Mouse (Mus musculus) heart, postnatal 10 days (tissue): ENCODE data around the gene Gm21887. TPM values are rescaled to one million over a fixed set of nuclear protein-coding genes. Genes with fewer than 3 reads are reported as not detected.
"Not testable (repeated sequence)": the region's sequence is repeated elsewhere in the genome, so short reads cannot be mapped to it uniquely, and the experiment has no call there.

ENCODE experiments used
- DNase-seq, 2 experiments: peaks; one replicate each; pipeline ENCODE4 v3.0.0; 2021
- intact Hi-C: fragments of 180-260 bp; cut with DNase I; formaldehyde crosslinking; loops from one replicate; pipeline ENCODE4 v1.15.1; 2025
- total RNA-seq, 2 experiments: library from RNA; stranded (reverse); gene quantifications; 2 replicates each; pipeline ENCODE4 v1.2.3; 2021

Gene Gm21887
- 10 to 100 TPM; 58.4 to 63.1 TPM for total RNA-seq

- intact Hi-C loops, result loop anchor here (2.0 kb wide), 1 partner anchor 14 kb away; no protein-coding TSS in a partner anchor
- DNase-seq, result peak; percentile 96 to 100
Observed at GRCm38 (mm10) chrX:170009016-170009750, at the start of gene Gm21887. Gene Gm21887 (plus strand): TSS chrX:170009659.

- intact Hi-C loops, result loop anchor here (10.0 kb wide), 1 partner anchor 65 kb away; no protein-coding TSS in a partner anchor
- no peak for DNase-seq
Observed at GRCm38 (mm10) chrX:169969337-169969736, 40.1 kb upstream of the Gm21887 start.

GRCm38 (mm10) chrX:169969765-169970164 is 39.7 kb upstream of the Gm21887 start:
- intact Hi-C loops, result loop anchor here (10.0 kb wide), 1 partner anchor 65 kb away; no protein-coding TSS in a partner anchor
- DNase-seq, result not testable (repeated sequence)

GRCm38 (mm10) chrX:169970546-169970945 is 38.9 kb upstream of the Gm21887 start:
- DNase-seq, intact Hi-C loops: not testable (repeated sequence)

GRCm38 (mm10) chrX:169971562-169971961 is 37.9 kb upstream of the Gm21887 start:
- DNase-seq, intact Hi-C loops: not testable (repeated sequence)

GRCm38 (mm10) chrX:169972131-169972530 is 37.3 kb upstream of the Gm21887 start:
- DNase-seq, result peak in 1 of 2 experiments; percentile 0

GRCm38 (mm10) chrX:169972791-169973494 is 36.5 kb upstream of the Gm21887 start:
- intact Hi-C loops, result not testable (repeated sequence)
- DNase-seq, result peak; percentile 38 to 49

More at GRCm38 (mm10) chrX:169972131-169972530, 37.3 kb upstream of the Gm21887 start:
- intact Hi-C loops, result not testable (repeated sequence)

GRCm38 (mm10) chrX:169973806-169974205 is 35.7 kb upstream of the Gm21887 start:
- intact Hi-C loops, result not testable (repeated sequence)

GRCm38 (mm10) chrX:169974456-169974855 is 35.0 kb upstream of the Gm21887 start:
- intact Hi-C loops, result not testable (repeated sequence)
- DNase-seq, result peak; percentile 42 to 43

More at GRCm38 (mm10) chrX:169973806-169974205, 35.7 kb upstream of the Gm21887 start:
- DNase-seq, result peak in 1 of 2 experiments; percentile 10

GRCm38 (mm10) chrX:169974974-169975373 is 34.5 kb upstream of the Gm21887 start:
- peak; percentile 22 to 26 for DNase-seq
- intact Hi-C loops, result not testable (repeated sequence)

GRCm38 (mm10) chrX:169975681-169976131 is 33.8 kb upstream of the Gm21887 start:
- intact Hi-C loops, result not testable (repeated sequence)
- DNase-seq, result peak; percentile 56 to 64

- DNase-seq, result peak in 1 of 2 experiments; percentile 2
- intact Hi-C loops, result not testable (repeated sequence)
Observed at GRCm38 (mm10) chrX:169976340-169976739, 33.1 kb upstream of the Gm21887 start.

- intact Hi-C loops, result not testable (repeated sequence)
- peak; percentile 31 to 34 for DNase-seq
Observed at GRCm38 (mm10) chrX:169977856-169978435, 31.5 kb upstream of the Gm21887 start.

- DNase-seq, result peak; percentile 91 to 93
- intact Hi-C loops, result not testable (repeated sequence)
Observed at GRCm38 (mm10) chrX:169978436-169979381, 30.8 kb upstream of the Gm21887 start.

GRCm38 (mm10) chrX:169979461-169980202 is 29.8 kb upstream of the Gm21887 start:
- intact Hi-C loops, result not testable (repeated sequence)
- peak in 1 of 2 experiments; percentile 35 for DNase-seq

- intact Hi-C loops, result not testable (repeated sequence)
- peak; percentile 48 to 63 for DNase-seq
Observed at GRCm38 (mm10) chrX:169980203-169980556, 29.3 kb upstream of the Gm21887 start.

- intact Hi-C loops, result no loop called here
- DNase-seq, result peak; percentile 45 to 59
Observed at GRCm38 (mm10) chrX:169980809-169981289, 28.6 kb upstream of the Gm21887 start.

GRCm38 (mm10) chrX:169981761-169982181 is 27.7 kb upstream of the Gm21887 start:
- intact Hi-C loops, result not testable (repeated sequence)
- DNase-seq, result peak in 1 of 2 experiments; percentile 62
